Mouse (Mus musculus) embryonic facial prominence, embryonic 13.5 days (tissue): Measurements from ENCODE around the gene Dis3l2. TPM values are rescaled to one million over a fixed set of nuclear protein-coding genes. Genes with fewer than 3 reads are reported as not detected.

Source experiments
- ATAC-seq: fragments of 200-750 bp; cut with Nextera tagmentation; 2 replicates; pipeline ENCODE4 v1.8.0; 2017; ENCODE audit warnings: low read depth; ENCODE audit not compliant: insufficient number of reproducible peaks, insufficient read depth, low FRiP score, low TSS enrichment
- H3K27ac ChIP-seq: fragments of 300-500 bp; sonication (generic); 2 replicates; pipeline ENCODE4 v1.5.1; 2015; ENCODE audit warnings: moderate library complexity, mild to moderate bottlenecking, inconsistent platforms
- H3K27me3 ChIP-seq: fragments of 300-500 bp; sonication (generic); 2 replicates; pipeline ENCODE4 v1.6.1; 2015; ENCODE audit warnings: mild to moderate bottlenecking, inconsistent platforms
- H3K36me3 ChIP-seq: fragments of 300-500 bp; sonication (generic); 2 replicates; pipeline ENCODE4 v1.6.1; 2015; ENCODE audit warnings: mild to moderate bottlenecking, inconsistent platforms
- H3K4me1 ChIP-seq: fragments of 300-500 bp; sonication (generic); 2 replicates; pipeline ENCODE4 v1.6.1; 2015; ENCODE audit warnings: inconsistent platforms
- H3K4me2 ChIP-seq: fragments of 300-500 bp; sonication (generic); 2 replicates; pipeline ENCODE4 v1.6.1; 2015; ENCODE audit warnings: moderate library complexity, mild to moderate bottlenecking, inconsistent platforms
- H3K4me3 ChIP-seq: fragments of 300-500 bp; sonication (generic); 2 replicates; pipeline ENCODE4 v1.5.1; 2015; ENCODE audit warnings: mild to moderate bottlenecking, inconsistent platforms
- H3K9ac ChIP-seq: fragments of 300-500 bp; sonication (generic); 2 replicates; pipeline ENCODE4 v1.6.1; 2015; ENCODE audit warnings: mild to moderate bottlenecking, inconsistent platforms
- H3K9me3 ChIP-seq: fragments of 300-500 bp; sonication (generic); 2 replicates; pipeline ENCODE4 v1.6.1; 2016; ENCODE audit warnings: inconsistent platforms
- WGBS: fragments of 180-500 bp; shearing (Covaris S2); methylation state at CpG from one replicate; pipeline ENCODE4 v1.1.7; 2015; ENCODE audit warnings: mixed read lengths; 5-methylcytosine and 5-hydroxymethylcytosine counted together
- polyA plus RNA-seq: library from polyadenylated mRNA; unstranded; fragments of >200 nt; fragmentation: Nextera tagmentation; extraction: Ambion mirVana; gene quantifications from 2 replicates; pipeline ENCODE4 v1.2.1, GENCODE M21; 2015

The Dis3l2 gene
- polyA plus RNA-seq, 1 experiment from 2014 or later, result 30.9 TPM

DNA sequence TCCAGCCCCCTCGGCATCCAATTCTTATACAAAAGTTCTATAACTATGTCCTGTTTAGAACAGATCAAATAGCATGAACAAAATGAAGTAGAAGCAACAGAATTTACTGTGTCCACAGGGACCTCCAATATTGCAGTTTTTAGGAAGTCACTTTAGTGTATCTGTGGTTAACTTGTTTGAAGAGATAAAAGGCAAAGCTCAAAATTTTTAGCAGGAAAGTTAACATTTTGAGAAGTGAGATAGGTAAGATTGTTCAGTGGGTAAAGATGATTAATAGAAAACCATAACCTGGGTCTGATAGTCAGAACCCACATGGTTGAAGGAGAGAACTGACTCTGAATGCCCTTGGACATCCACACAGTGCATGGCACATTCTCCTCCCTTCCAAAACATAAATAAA, 32.8 kb downstream of the Dis3l2 start:
- Histone ChIP-seq H3K27ac (no peak overlapping the region), H3K4me1 (no peaks in the 10 kb centered on the region), H3K4me2 (no peak overlapping the region), H3K27me3 (no peaks in the 10 kb centered on the region), H3K9me3 (peaks cover 4% of the 10 kb centered on the region; the same call in 1 of the 2 replicates), H3K4me3 (no peak overlapping the region), H3K36me3 (no peaks in the 10 kb centered on the region), H3K9ac (no peak overlapping the region)
- 92% methylated on average over 1 of the region's 1 CpGs for WGBS
- no peak for ATAC-seq

DNA sequence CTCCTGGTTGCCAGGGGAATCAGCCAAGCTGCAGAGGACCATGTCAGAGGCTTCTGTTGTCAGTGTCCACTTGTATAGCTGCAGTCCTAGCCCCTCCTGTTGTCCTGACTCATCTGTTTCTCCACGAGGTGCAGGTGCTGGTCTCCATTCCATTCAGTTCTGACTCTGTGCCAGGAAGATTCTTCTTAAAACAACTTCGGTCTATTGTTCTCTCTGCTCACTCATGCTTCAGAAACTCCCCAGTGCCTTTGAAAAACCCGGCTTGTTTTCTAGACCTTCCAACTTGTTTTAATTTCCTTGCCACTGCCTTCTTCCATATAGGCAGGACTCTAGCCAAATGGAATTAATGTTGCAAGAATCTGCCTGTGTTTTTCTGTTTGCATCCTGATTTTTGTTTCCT, 39.3 kb downstream of the Dis3l2 start:
- Histone ChIP-seq H3K4me1 (peaks cover 4% of the 10 kb centered on the region; the same call in 1 of the 2 replicates), H3K36me3 (peaks cover 22% of the 10 kb centered on the region), H3K4me2 (no peak overlapping the region), H3K4me3 (no peak overlapping the region), H3K9me3 (no peaks in the 10 kb centered on the region), H3K9ac (no peak overlapping the region), H3K27me3 (no peaks in the 10 kb centered on the region), H3K27ac (no peak overlapping the region)
- 46% methylated on average over 3 of the region's 3 CpGs for WGBS
- no peak for ATAC-seq

DNA sequence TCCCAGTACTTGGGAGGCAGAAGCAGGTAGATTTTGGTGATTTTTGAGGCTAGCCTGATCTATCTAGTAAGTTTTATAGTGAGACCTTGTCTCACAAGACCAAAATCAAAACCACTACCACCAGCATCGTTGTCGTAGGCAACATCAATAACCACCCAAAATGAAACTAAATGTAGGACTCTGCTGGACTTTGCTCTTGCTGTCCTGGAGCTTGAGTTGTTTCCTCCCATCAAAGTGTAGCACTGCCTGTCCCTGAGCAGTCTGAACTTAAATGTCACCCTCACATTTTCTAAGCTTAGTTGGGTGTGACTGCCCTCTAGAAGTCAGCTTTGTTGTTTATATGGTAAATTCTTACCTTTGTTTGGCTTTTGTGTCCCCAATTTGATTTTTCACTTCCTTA, 43.4 kb downstream of the Dis3l2 start:
- Histone ChIP-seq H3K9me3 (no peaks in the 10 kb centered on the region), H3K9ac (no peak overlapping the region), H3K4me1 (peaks cover 4% of the 10 kb centered on the region; the same call in 1 of the 2 replicates), H3K4me2 (no peak overlapping the region), H3K27ac (no peak overlapping the region), H3K4me3 (no peak overlapping the region), H3K27me3 (no peaks in the 10 kb centered on the region), H3K36me3 (peaks cover 44% of the 10 kb centered on the region)
- WGBS, result 94% methylated on average over 2 of the region's 2 CpGs
- no peak for ATAC-seq

DNA sequence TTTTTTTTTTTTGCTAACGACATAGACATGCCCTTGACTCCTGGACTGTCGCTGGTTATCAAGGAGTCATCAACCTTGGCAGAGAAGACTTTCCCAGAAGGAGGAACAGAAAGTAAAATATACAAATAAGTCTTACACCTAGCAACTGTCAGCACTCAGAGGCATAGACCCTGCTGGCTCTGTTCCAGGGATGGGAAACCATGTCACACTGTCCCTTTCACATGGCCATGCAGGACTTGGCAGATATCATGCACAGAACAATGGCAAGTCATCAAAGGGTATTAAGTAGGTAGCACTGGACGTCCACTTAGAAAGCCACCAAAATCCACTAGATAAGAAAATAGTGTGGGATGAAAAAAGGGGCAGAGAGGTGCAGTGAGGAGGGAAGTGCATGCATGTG, 46.5 kb downstream of the Dis3l2 start:
- 83% methylated on average over 3 of the region's 3 CpGs for WGBS
- Histone ChIP-seq H3K4me2 (no peak overlapping the region), H3K27ac (no peak overlapping the region), H3K36me3 (peaks cover 45% of the 10 kb centered on the region), H3K9ac (no peak overlapping the region), H3K4me1 (no peaks in the 10 kb centered on the region), H3K4me3 (no peak overlapping the region), H3K9me3 (no peaks in the 10 kb centered on the region), H3K27me3 (no peaks in the 10 kb centered on the region)
- ATAC-seq, result 0 out of 2 replicates have a peak, but pooled peaks have one; percentile 64

DNA sequence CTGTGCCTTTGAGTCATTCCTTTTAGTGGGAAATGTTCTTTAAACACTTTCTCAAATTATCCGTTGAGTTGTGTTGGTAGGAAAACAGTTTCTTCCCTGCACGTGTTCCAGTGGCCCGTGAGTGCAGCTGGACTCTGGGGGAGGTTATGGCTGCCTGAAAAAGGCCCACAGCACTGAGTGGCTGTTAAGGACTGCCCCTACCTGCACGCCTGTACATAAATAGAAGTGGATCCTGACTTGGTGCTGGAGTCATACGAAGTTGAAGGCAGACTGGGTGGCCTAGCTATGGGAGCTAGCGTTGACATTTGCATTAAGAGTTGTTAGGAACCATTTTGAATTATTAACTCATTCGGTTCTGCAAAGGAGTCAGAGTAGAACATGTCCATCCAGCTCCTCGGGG, 49.8 kb downstream of the Dis3l2 start:
- 0 out of 2 replicates have a peak, but pooled peaks have one; percentile 20 for ATAC-seq
- Histone ChIP-seq H3K9me3 (no peaks in the 10 kb centered on the region), H3K4me2 (no peak overlapping the region), H3K4me3 (no peak overlapping the region), H3K4me1 (no peaks in the 10 kb centered on the region), H3K9ac (no peak overlapping the region), H3K27ac (no peak overlapping the region), H3K36me3 (peaks cover 27% of the 10 kb centered on the region), H3K27me3 (no peaks in the 10 kb centered on the region)
- whole genome bisulfite sequencing, result 83% methylated on average over 8 of the region's 8 CpGs

DNA sequence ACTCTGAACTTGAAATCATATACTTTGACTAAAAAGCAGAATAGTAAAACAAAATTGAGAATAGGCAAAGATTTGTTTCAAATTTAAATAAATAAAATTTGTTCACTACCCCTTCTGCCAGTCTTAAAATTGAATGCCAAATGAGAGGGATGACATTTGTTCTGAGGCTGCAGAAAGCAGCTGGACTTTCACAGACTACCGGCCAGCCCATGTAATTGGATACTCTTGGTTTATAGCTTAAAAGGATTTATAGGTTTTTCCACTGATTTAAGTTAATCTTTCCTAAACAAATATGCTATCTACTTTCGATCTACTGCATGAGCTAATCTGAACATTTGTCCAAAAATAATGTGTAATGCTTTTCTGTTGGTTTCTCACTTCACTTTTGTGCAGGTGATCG, 50.7 kb downstream of the Dis3l2 start:
- Histone ChIP-seq H3K9me3 (no peaks in the 10 kb centered on the region), H3K9ac (no peak overlapping the region), H3K4me1 (no peaks in the 10 kb centered on the region), H3K27me3 (no peaks in the 10 kb centered on the region), H3K36me3 (peaks cover 18% of the 10 kb centered on the region), H3K27ac (no peak overlapping the region), H3K4me2 (no peak overlapping the region), H3K4me3 (no peak overlapping the region)
- WGBS, result 58% methylated on average over 3 of the region's 3 CpGs
- ATAC-seq, result no peak

DNA sequence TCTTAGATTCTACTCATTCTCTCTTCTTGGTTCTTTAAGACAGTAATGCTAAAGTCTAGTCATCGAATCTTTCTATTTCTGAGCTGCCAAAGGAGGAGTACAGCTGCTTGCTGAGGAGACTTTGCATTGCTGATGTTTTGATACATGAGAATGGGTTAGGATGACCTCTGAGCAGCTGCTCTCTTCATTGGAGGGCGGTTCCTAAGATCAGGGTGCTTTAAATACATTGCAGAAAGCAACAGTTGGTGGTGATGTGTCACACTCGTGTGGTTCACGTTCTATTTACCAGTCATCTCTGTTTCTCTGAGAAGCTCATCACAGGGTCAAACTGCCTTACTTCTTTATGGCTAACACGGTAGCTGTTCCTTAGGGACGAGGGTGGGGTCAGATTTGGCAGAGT, 54.5 kb downstream of the Dis3l2 start:
- WGBS, result 83% methylated on average over 6 of the region's 6 CpGs
- peaks cover 24% of the 10 kb centered on the region for H3K36me3 ChIP-seq
- H3K27ac ChIP-seq, result no peak overlapping the region
- no peak overlapping the region for H3K9ac ChIP-seq
- no peaks in the 10 kb centered on the region for H3K27me3 ChIP-seq
- no peak for ATAC-seq
- H3K4me3 ChIP-seq, result no peak overlapping the region
- no peaks in the 10 kb centered on the region for H3K9me3 ChIP-seq
- H3K4me2 ChIP-seq, result no peak overlapping the region
- no peaks in the 10 kb centered on the region for H3K4me1 ChIP-seq

DNA sequence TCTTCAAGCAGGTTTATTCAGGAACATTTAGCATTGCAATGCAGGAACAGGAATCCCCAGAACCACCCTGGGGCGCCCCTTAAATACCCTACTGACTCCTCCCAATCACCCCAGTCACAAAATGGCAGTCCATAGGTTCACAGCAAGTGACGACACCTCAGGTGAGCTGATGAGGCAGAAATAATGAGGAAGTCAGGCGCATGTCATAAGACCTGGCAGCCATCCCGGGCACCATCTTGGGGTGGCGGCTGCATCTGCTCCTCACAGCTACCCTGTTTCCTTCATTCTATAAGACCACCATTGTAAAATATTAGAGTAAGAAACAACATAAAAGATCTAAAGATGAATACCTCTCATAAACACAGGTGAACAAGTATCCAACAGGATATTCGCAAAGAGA, 58.6 kb downstream of the Dis3l2 start:
- Histone ChIP-seq H3K36me3 (peaks cover 24% of the 10 kb centered on the region), H3K4me1 (no peaks in the 10 kb centered on the region), H3K27me3 (no peaks in the 10 kb centered on the region), H3K27ac (no peak overlapping the region), H3K9me3 (no peaks in the 10 kb centered on the region), H3K4me3 (no peak overlapping the region), H3K4me2 (no peak overlapping the region), H3K9ac (no peak overlapping the region)
- ATAC-seq, result no peak
- 94% methylated on average over 6 of the region's 6 CpGs for WGBS

DNA sequence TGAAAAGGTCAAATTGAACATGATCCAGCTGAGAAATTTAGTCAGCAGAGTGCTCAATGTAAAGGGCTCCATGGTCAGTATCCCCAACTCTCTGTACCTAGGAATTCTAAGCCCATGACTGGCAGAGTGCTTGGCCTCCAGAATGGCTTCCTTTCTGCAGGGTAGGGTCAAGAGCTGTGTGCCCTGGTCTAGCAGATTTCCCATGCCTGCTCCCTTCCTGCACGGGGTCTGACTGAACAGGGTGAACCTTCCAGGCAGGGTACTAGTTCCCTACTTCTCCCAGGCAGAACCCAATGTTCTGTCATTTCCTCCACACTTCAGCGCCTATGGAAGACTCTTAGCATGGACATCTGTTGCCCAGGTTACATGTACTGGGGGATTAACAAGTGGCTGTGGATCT, 97.6 kb downstream of the Dis3l2 start:
- no peak overlapping the region for H3K27ac ChIP-seq
- no peak overlapping the region for H3K4me2 ChIP-seq
- no peaks in the 10 kb centered on the region for H3K9me3 ChIP-seq
- H3K9ac ChIP-seq, result no peak overlapping the region
- H3K27me3 ChIP-seq, result no peaks in the 10 kb centered on the region
- no peaks in the 10 kb centered on the region for H3K4me1 ChIP-seq
- no peaks in the 10 kb centered on the region for H3K36me3 ChIP-seq
- peak; percentile 56; the same call in 1 of the 2 replicates for ATAC-seq
- H3K4me3 ChIP-seq, result no peak overlapping the region
- WGBS, result 93% methylated on average over 2 of the region's 2 CpGs

DNA sequence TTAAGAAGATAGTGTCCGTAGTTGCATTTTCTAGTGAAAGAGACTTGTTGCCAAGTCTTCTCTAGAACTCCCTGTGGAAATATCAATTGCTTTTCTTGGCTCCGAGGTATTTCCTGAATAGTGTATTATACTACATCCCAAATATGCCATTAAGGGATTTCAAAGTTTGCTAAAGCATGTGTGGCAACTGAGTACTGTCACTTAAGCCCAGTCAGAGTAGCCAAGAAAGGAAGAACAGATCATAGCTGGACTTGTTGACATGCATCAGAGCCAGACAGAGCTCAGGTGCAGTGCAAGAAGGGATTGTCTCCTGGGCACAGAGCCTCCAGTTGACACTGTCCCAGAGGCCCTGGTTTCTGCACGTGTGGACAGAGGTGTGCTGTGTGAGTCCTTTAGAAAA, 108.1 kb downstream of the Dis3l2 start:
- no peak for ATAC-seq
- WGBS, result 58% methylated on average over 3 of the region's 3 CpGs
- H3K9me3 ChIP-seq, result no peaks in the 10 kb centered on the region
- H3K4me1 ChIP-seq, result no peaks in the 10 kb centered on the region
- H3K9ac ChIP-seq, result no peak overlapping the region
- H3K27ac ChIP-seq, result no peak overlapping the region
- H3K27me3 ChIP-seq, result no peaks in the 10 kb centered on the region
- H3K4me2 ChIP-seq, result no peak overlapping the region
- H3K36me3 ChIP-seq, result peaks cover 4% of the 10 kb centered on the region; the same call in 1 of the 2 replicates
- no peak overlapping the region for H3K4me3 ChIP-seq

DNA sequence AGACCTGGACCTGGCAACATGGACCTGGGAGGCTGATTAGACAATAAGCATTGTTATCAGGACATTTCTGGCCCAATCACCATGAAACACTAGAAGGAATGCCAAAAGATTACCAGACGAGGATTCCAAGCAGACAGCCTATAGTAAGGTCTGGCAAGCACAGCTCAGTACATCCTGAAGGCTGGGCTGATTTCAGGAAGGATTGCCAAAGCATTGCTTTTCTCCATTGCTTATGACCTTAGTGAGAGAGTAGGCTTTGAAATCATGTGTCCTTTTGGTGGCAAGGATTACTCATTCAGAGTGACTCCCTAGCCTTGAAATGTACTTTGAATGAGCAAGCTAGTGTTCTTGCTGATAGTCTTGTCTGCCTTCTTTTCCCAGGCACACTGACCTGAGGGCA, 118.7 kb downstream of the Dis3l2 start:
- 52% methylated on average over 1 of the region's 1 CpGs for WGBS
- Histone ChIP-seq H3K4me1 (no peaks in the 10 kb centered on the region), H3K9ac (no peak overlapping the region), H3K27me3 (no peaks in the 10 kb centered on the region), H3K36me3 (peaks cover 8% of the 10 kb centered on the region; the same call in 1 of the 2 replicates), H3K4me2 (no peak overlapping the region), H3K4me3 (no peak overlapping the region), H3K9me3 (no peaks in the 10 kb centered on the region), H3K27ac (no peak overlapping the region)
- ATAC-seq, result no peak

DNA sequence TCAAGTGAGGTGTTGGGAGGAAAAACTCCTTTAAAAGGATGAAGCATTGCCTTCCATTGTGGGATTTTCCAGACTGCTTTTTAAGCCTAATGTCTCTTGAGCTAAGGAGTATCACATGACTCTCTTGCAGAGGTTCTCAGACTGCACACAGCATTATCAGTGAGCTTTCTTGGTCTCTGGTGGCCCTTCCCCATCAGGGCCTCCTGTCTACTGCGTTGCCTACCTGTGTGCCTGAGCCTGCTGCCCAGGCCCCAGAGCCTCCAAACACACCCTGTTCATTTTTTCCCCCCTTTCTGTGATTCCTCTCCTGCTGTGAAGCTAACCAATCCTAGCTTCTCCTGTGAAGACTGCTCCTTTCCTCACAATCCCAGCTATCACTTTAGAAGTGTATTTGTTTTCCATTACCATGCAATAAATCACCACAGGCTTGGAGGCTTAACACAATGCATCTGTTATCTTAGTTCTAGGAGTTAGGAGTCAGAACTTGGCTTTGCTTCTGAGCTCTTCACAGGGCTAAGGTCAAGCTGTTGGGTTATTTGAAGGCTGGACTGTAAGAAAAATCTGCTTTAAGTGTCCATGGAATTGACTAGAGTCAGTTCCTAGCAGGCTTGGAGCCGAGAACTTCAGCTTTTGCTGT, 130.9 kb downstream of the Dis3l2 start:
- H3K27me3 ChIP-seq, result no peaks in the 10 kb centered on the region
- 72% methylated on average over 2 of the region's 2 CpGs for WGBS
- no peak overlapping the region for H3K9ac ChIP-seq
- no peak overlapping the region for H3K4me2 ChIP-seq
- H3K27ac ChIP-seq, result no peak overlapping the region
- H3K4me3 ChIP-seq, result no peak overlapping the region
- ATAC-seq, result no peak
- no peaks in the 10 kb centered on the region for H3K4me1 ChIP-seq
- H3K36me3 ChIP-seq, result no peaks in the 10 kb centered on the region
- no peaks in the 10 kb centered on the region for H3K9me3 ChIP-seq
